Mouse (Mus musculus) heart, postnatal 0 days (tissue): ENCODE data around the gene Snx29.

ENCODE experiments used
- CTCF ChIP-seq: IDR thresholded peaks from 2 replicates; pipeline ENCODE4 v1.5.1; 2016; ENCODE audit warnings: antibody characterized with exemption, control low read depth, low read depth
- EP300 ChIP-seq: IDR thresholded peaks from 2 replicates; pipeline ENCODE4 v1.6.1; 2016; ENCODE audit warnings: antibody characterized with exemption, low read depth

DNA sequence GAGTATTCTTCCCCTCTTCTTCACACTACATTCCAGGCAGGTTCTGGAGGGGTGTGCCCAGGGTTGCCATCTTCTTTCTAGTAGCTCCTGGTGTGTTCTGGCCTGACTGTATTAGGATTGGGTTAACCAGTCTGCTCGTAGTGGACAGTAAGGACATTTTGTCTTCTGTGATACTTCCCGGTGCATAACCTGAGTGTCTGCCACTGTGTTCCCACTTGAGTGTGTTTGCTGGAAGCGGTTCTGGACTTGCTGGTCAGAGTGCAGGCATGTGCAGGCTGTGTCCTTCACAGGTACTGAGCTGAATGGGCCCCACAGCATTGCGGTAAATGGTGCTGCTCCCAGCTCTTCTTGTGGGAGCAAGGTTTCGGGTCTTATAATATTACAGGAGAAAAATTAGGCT lies 125.2 kb downstream of the Snx29 start:
- no peak for TF ChIP-seq CTCF
- TF ChIP-seq EP300, result no peak
